Mouse (Mus musculus) embryonic facial prominence, embryonic 11.5 days (tissue): ENCODE measurements around the gene Ccdc33. TPM values are rescaled to one million over a fixed set of nuclear protein-coding genes. Genes with fewer than 3 reads are reported as not detected.

Experiments
- ATAC-seq: fragments of 200-750 bp; cut with Nextera tagmentation; replicated peaks from 2 replicates; pipeline ENCODE4 v1.8.0; 2017; ENCODE audit warnings: low read depth; ENCODE audit not compliant: insufficient number of reproducible peaks, low FRiP score, low TSS enrichment
- DNase-seq: peaks from one replicate; pipeline ENCODE4 v3.0.0-alpha.2; 2015; ENCODE audit warnings: low spot score
- H3K27ac ChIP-seq: fragments of 300-500 bp; sonication (generic); replicated peaks from 2 replicates; pipeline ENCODE4 v1.5.1; 2014; ENCODE audit warnings: mild to moderate bottlenecking, low read depth, low read length, control low read depth
- H3K27me3 ChIP-seq: fragments of 300-500 bp; sonication (generic); 2 replicates; pipeline ENCODE4 v1.6.1; 2014; ENCODE audit warnings: mild to moderate bottlenecking, low read length, moderate library complexity, mixed read lengths; ENCODE audit not compliant: control insufficient read depth, insufficient read depth
- H3K36me3 ChIP-seq: fragments of 300-500 bp; sonication (generic); replicated peaks from 2 replicates; pipeline ENCODE4 v1.6.1; 2014; ENCODE audit warnings: low read depth, mild to moderate bottlenecking, low read length, moderate library complexity, mixed read lengths; ENCODE audit not compliant: control insufficient read depth, insufficient read depth
- H3K4me1 ChIP-seq: fragments of 300-500 bp; sonication (generic); 2 replicates; pipeline ENCODE4 v1.6.1; 2014; ENCODE audit warnings: low read length, mixed read lengths; ENCODE audit not compliant: control insufficient read depth, insufficient read depth
- H3K4me2 ChIP-seq: fragments of 300-500 bp; sonication (generic); 2 replicates; pipeline ENCODE4 v1.6.1; 2014; ENCODE audit warnings: low read depth, mild to moderate bottlenecking, control low read depth, low read length, moderate library complexity
- H3K4me3 ChIP-seq: fragments of 300-500 bp; sonication (generic); 2 replicates; pipeline ENCODE4 v1.5.1; 2014; ENCODE audit warnings: low read depth, low read length, control low read depth
- H3K9ac ChIP-seq: fragments of 300-500 bp; sonication (generic); replicated peaks from 2 replicates; pipeline ENCODE4 v1.6.1; 2014; ENCODE audit warnings: mild to moderate bottlenecking, control low read depth, low read length
- H3K9me3 ChIP-seq: fragments of 300-500 bp; sonication (generic); replicated peaks from 2 replicates; pipeline ENCODE4 v1.6.1; 2016; ENCODE audit warnings: mild to moderate bottlenecking, low read length, inconsistent platforms, mixed read lengths; ENCODE audit not compliant: control insufficient read depth
- WGBS: fragments of 180-500 bp; shearing (Covaris S2); extraction: QIAGEN DNeasy Blood & Tissue Kit; methylation state at CpG from one replicate; pipeline ENCODE4 v1.1.7; 2014; 5-methylcytosine and 5-hydroxymethylcytosine counted together
- polyA plus RNA-seq: library from polyadenylated mRNA; unstranded; fragments of >200 nt; fragmentation: Nextera tagmentation; extraction: Ambion mirVana; gene quantifications from 2 replicates; pipeline ENCODE4 v1.2.1, GENCODE M21; 2014

Ccdc33 gene
- polyA plus RNA-seq, 1 experiment from 2014 or later = 0.77 TPM

GRCm38 (mm10) chr9:57989309-57989708 lies 129.3 kb downstream of the Ccdc33 start:
- DNase-seq (no peak), ATAC-seq (no peak)
- Histone ChIP-seq H3K27ac (no peak overlapping the region), H3K9ac (no peak overlapping the region), H3K9me3 (no peaks in the 10 kb centered on the region), H3K4me2 (no peak overlapping the region), H3K4me3 (no peak overlapping the region), H3K4me1 (no peaks in the 10 kb centered on the region), H3K36me3 (no peaks in the 10 kb centered on the region), H3K27me3 (no peaks in the 10 kb centered on the region)
- WGBS = 89% methylated on average over 6 of the region's 6 CpGs

GRCm38 (mm10) chr9:57988098-57988497 lies 130.5 kb downstream of the Ccdc33 start:
- Histone ChIP-seq H3K4me1 (no peaks in the 10 kb centered on the region), H3K27ac (no peak overlapping the region), H3K27me3 (no peaks in the 10 kb centered on the region), H3K36me3 (no peaks in the 10 kb centered on the region), H3K4me3 (no peak overlapping the region), H3K9me3 (no peaks in the 10 kb centered on the region), H3K4me2 (no peak overlapping the region), H3K9ac (no peak overlapping the region)
- 76% methylated on average over 2 of the region's 2 CpGs for WGBS
- DNase-seq = no peak
- no peak for ATAC-seq

- no peak overlapping the region for H3K4me3 ChIP-seq
Measured at GRCm38 (mm10) chr9:57986293-57986692, 132.3 kb downstream of the Ccdc33 start.

GRCm38 (mm10) chr9:57985304-57985703 lies 133.3 kb downstream of the Ccdc33 start:
- ATAC-seq = no peak

More at GRCm38 (mm10) chr9:57986293-57986692, 132.3 kb downstream of the Ccdc33 start:
- DNase-seq (no peak), ATAC-seq (no peak)
- no peaks in the 10 kb centered on the region for H3K36me3 ChIP-seq
- no peaks in the 10 kb centered on the region for H3K4me1 ChIP-seq
- no peaks in the 10 kb centered on the region for H3K27me3 ChIP-seq
- H3K9ac ChIP-seq = no peak overlapping the region
- no peaks in the 10 kb centered on the region for H3K9me3 ChIP-seq
- H3K4me2 ChIP-seq = no peak overlapping the region
- no peak overlapping the region for H3K27ac ChIP-seq
- 76% methylated on average over 7 of the region's 7 CpGs for WGBS

GRCm38 (mm10) chr9:57980570-57980969 lies 138.1 kb downstream of the Ccdc33 start:
- Histone ChIP-seq H3K9me3 (no peaks in the 10 kb centered on the region), H3K9ac (no peak overlapping the region), H3K4me2 (no peak overlapping the region), H3K4me3 (no peak overlapping the region), H3K4me1 (no peaks in the 10 kb centered on the region), H3K27ac (no peak overlapping the region), H3K27me3 (no peaks in the 10 kb centered on the region), H3K36me3 (no peaks in the 10 kb centered on the region)
- DNase-seq (no peak), ATAC-seq (no peak)
- WGBS = 85% methylated on average over 10 of the region's 10 CpGs

More at GRCm38 (mm10) chr9:57985304-57985703, 133.3 kb downstream of the Ccdc33 start:
- WGBS = 92% methylated on average over 8 of the region's 8 CpGs
- Histone ChIP-seq H3K36me3 (no peaks in the 10 kb centered on the region), H3K4me3 (no peak overlapping the region), H3K4me1 (no peaks in the 10 kb centered on the region), H3K9ac (no peak overlapping the region), H3K27ac (no peak overlapping the region), H3K9me3 (no peaks in the 10 kb centered on the region), H3K27me3 (no peaks in the 10 kb centered on the region), H3K4me2 (no peak overlapping the region)
- no peak for DNase-seq

- Histone ChIP-seq H3K4me2 (no peak overlapping the region), H3K4me1 (no peaks in the 10 kb centered on the region), H3K27ac (no peak overlapping the region), H3K9me3 (no peaks in the 10 kb centered on the region), H3K27me3 (no peaks in the 10 kb centered on the region), H3K9ac (no peak overlapping the region), H3K36me3 (no peaks in the 10 kb centered on the region), H3K4me3 (no peak overlapping the region)
- 75% methylated on average over 3 of the region's 3 CpGs for WGBS
- DNase-seq (no peak), ATAC-seq (no peak)
Measured at GRCm38 (mm10) chr9:57978858-57979257, 139.8 kb downstream of the Ccdc33 start.

Other genes with a start within 250 kb of the Ccdc33 start
- 115 and 123 TPM in 2 replicates for gene Ubl7, start 207.8 kb downstream of the Ccdc33 start, polyA plus RNA-seq
- 0.24 and 0.68 TPM in 2 replicates for gene Sema7a, start 178.7 kb downstream of the Ccdc33 start, polyA plus RNA-seq
- gene Cyp11a1, start 112.4 kb downstream of the Ccdc33 start, polyA plus RNA-seq = 0.18 TPM in 1 of 2 replicates, not detected in the other
- gene Stra6, start 55.0 kb downstream of the Ccdc33 start, polyA plus RNA-seq = 38.0 and 44.8 TPM in 2 replicates
- 24.6 and 26.7 TPM in 2 replicates for gene Islr, start 85.5 kb upstream of the Ccdc33 start, polyA plus RNA-seq
- gene Islr2, start 85.5 kb upstream of the Ccdc33 start, polyA plus RNA-seq = 5.4 and 5.8 TPM in 2 replicates
- gene Pml, start 131.0 kb upstream of the Ccdc33 start, polyA plus RNA-seq = 13.5 and 14.5 TPM in 2 replicates
- 20.1 and 22.2 TPM in 2 replicates for gene Stoml1, start 134.3 kb upstream of the Ccdc33 start, polyA plus RNA-seq
- 11.0 and 13.6 TPM in 2 replicates for gene Loxl1, start 194.4 kb upstream of the Ccdc33 start, polyA plus RNA-seq